Mouse (Mus musculus): Measurements from ENCODE around the gene Gzmc.
"Not testable (repeated sequence)": the region's sequence is repeated elsewhere in the genome, so short reads cannot be mapped to it uniquely, and the experiment has no call there.

Gzmc gene

DNA sequence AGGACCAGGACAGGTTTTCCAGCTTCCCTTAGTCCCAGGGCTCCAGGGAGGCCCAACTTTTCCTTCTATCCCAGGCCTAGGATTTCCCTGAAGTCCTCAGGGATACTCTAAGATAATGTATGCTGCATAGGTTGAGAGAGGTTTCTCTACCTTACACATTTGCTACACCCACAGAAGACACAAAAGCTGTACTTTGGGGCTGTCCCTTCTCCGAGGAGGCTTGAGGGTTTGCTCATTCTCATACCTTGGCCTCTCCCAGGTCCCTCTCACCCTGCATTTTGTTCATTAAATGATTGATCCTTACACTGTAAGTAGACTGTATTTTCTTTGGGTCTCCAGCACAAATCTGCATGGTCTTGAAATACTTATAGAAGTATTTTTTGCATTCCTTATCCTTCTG lies 28.8 kb downstream of the Gzmc start:
- Histone ChIP-seq H3K9me3 (ENCODE audit: low read length) (no peaks in the 10 kb centered on the region), H3K27me3 (ENCODE audit: insufficient read depth, low read length) (peaks cover 4% of the 10 kb centered on the region), H3K4me1 (replicated peaks; ENCODE audit: low read depth, low read length) (no peaks in the 10 kb centered on the region), H3K4me3 (replicated peaks; ENCODE audit: low read length) (no peak overlapping the region), H3K36me3 (ENCODE audit: insufficient read depth, low read length) (no peaks in the 10 kb centered on the region)
- TF ChIP-seq POU5F1 (IDR thresholded peaks at IDR 0.05; ENCODE audit: borderline replicate concordance, low read length) (no peak), CTCF (conservative IDR thresholded peaks at IDR 0.05; ENCODE audit: low read length) (no peak), NANOG (IDR thresholded peaks at IDR 0.05; ENCODE audit: borderline replicate concordance, low read length) (no peak)

DNA sequence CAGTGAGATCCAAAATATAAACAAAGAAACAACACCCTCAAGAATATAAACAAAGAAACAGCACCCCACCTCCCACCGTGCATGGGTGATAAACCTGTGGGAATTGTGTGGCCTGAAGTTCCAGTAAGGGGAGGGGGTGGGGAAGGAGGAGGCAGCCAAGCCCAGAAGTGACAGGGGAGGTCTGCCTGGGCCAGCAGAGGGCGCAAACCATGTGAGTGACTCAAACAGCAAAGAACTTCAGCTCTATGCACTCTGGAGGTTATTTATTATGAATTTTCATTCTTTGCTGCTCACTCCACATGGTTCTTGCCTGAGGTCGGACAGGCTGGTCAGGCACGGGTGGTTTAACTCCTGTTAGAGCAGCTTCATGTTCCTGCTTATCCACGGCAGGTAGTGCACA lies 29.4 kb downstream of the Gzmc start:
- not testable (repeated sequence) for H3K27me3 ChIP-seq (ENCODE audit: insufficient read depth, low read length); H3K36me3 ChIP-seq (ENCODE audit: insufficient read depth, low read length); H3K4me1 ChIP-seq (replicated peaks; ENCODE audit: low read depth, low read length); H3K4me3 ChIP-seq (replicated peaks; ENCODE audit: low read length); H3K9me3 ChIP-seq (ENCODE audit: low read length)
- TF ChIP-seq CTCF (conservative IDR thresholded peaks at IDR 0.05; ENCODE audit: low read length) = peak; percentile 47

DNA sequence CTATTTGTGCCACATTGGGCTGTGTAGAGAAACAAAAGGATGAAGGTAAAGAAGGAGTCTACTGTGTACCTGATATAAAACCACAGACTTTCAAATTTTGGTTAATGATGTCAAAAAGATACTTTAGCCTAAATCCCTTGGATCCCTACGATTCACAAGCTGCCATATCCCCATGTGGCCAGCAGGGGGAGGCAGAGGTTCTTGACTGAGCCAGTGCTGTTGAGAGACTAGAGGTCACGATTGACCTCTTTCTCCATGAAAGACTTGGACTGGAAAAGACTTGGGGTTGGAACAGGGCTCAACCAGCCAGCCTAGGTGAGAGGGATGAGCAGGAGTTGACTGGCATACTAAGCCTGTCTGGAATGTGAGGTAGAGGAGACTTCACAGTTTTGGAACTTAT lies 30.5 kb downstream of the Gzmc start:
- TF ChIP-seq CTCF (conservative IDR thresholded peaks at IDR 0.05; ENCODE audit: low read length) (peak; percentile 97), POU5F1 (IDR thresholded peaks at IDR 0.05; ENCODE audit: borderline replicate concordance, low read length) (no peak)
- Histone ChIP-seq H3K36me3 (ENCODE audit: insufficient read depth, low read length) (no peaks in the 10 kb centered on the region), H3K4me3 (replicated peaks; ENCODE audit: low read length) (no peak overlapping the region), H3K9me3 (ENCODE audit: low read length) (no peaks in the 10 kb centered on the region), H3K27me3 (ENCODE audit: insufficient read depth, low read length) (peaks cover 4% of the 10 kb centered on the region), H3K4me1 (replicated peaks; ENCODE audit: low read depth, low read length) (no peaks in the 10 kb centered on the region)

DNA sequence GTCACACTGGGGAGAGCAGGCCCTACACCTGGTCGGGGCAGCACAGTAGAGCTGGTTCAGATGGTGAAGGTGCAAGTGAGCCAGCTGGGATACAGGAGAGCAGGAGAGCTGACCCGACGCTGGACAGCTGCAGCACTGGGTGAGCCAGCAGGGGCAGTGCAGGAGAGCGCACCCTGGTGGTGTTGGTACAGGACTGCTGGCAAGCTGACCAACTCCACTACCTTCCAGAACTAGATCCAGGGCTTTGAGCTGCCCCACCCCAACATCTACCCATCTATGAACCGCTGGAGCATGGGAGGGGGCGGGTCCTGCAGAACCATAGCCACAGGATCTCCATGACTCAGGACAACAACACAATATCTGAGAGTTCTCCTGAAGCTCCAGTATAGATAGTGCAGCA lies 47.5 kb downstream of the Gzmc start:
- peaks cover 11% of the 10 kb centered on the region; the same call in 1 of the 2 replicates for H3K27me3 ChIP-seq (ENCODE audit: insufficient read depth, low read length)
- no peak overlapping the region for H3K4me3 ChIP-seq (replicated peaks; ENCODE audit: low read length)
- TF ChIP-seq CTCF (conservative IDR thresholded peaks at IDR 0.05; ENCODE audit: low read length) (peak; percentile 36), POU5F1 (IDR thresholded peaks at IDR 0.05; ENCODE audit: borderline replicate concordance, low read length) (no peak)
- no peaks in the 10 kb centered on the region for H3K4me1 ChIP-seq (replicated peaks; ENCODE audit: low read depth, low read length)
- no peaks in the 10 kb centered on the region for H3K36me3 ChIP-seq (ENCODE audit: insufficient read depth, low read length)
- no peaks in the 10 kb centered on the region for H3K9me3 ChIP-seq (ENCODE audit: low read length)

DNA sequence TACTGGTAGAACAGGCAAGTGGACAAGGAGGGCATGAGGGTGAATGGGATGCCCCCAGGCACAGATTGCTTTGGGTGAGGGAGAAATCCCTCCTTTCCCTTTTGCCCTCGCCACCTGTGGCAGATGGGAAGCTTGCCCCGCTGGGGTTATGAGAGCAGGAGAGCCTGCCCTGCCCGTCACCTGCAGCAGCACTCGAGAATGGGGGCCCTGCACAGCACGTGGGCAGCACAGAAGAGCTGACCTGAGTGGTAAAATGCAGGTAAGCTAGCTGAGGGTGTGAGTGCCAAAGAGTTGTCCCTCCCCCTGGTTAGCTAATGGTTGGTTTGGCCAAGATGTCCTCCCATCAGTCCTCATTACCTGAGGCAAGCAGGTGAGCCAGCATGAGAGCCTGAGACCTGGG lies 47.9 kb downstream of the Gzmc start:
- no peaks in the 10 kb centered on the region for H3K4me1 ChIP-seq (replicated peaks; ENCODE audit: low read depth, low read length)
- TF ChIP-seq CTCF (conservative IDR thresholded peaks at IDR 0.05; ENCODE audit: low read length) = no peak
- no peak for TF ChIP-seq NANOG (IDR thresholded peaks at IDR 0.05; ENCODE audit: borderline replicate concordance, low read length)
- TF ChIP-seq POU5F1 (IDR thresholded peaks at IDR 0.05; ENCODE audit: borderline replicate concordance, low read length) = no peak
- no peaks in the 10 kb centered on the region for H3K36me3 ChIP-seq (ENCODE audit: insufficient read depth, low read length)
- H3K4me3 ChIP-seq (replicated peaks; ENCODE audit: low read length) = no peak overlapping the region
- no peaks in the 10 kb centered on the region for H3K9me3 ChIP-seq (ENCODE audit: low read length)
- H3K27me3 ChIP-seq (ENCODE audit: insufficient read depth, low read length) = peaks cover 11% of the 10 kb centered on the region; the same call in 1 of the 2 replicates
